Mouse (Mus musculus): ENCODE data around the gene Ppp2r2c.

- TF ChIP-seq POLR2A (IDR thresholded peaks at IDR 0.05; ENCODE audit: borderline replicate concordance, extremely low read depth, low read depth, low read length) (no peak), CTCF (IDR thresholded peaks at IDR 0.05; ENCODE audit: insufficient read depth, low read length) (peak; percentile 77)
Observed at GRCm38 (mm10) chr5:36820142-36820541, 48.2 kb upstream of the Ppp2r2c start.

Measured in lung, adult 2 months (tissue).